Mouse (Mus musculus) left cerebral cortex, postnatal 36 days (tissue): ENCODE measurements around the gene Tpgs1. TPM values are rescaled to one million over a fixed set of nuclear protein-coding genes. Genes with fewer than 3 reads are reported as not detected.

Experiments
- DNase-seq, 2 experiments: peaks; one replicate each; pipeline ENCODE4 v3.0.0; 2021 to 2022; ENCODE audit warnings: low spot score in 2 of 2, mixed read lengths in 1 of 2
- intact Hi-C: fragments of 180-260 bp; cut with DNase I; formaldehyde crosslinking; loops from one replicate; pipeline ENCODE4 v1.15.1; 2025
- total RNA-seq, 2 experiments: library from RNA; stranded (reverse); gene quantifications; 2 replicates each; pipeline ENCODE4 v1.2.3; 2021

The Tpgs1 gene
- total RNA-seq, 2 experiments from 2014 or later = 71.4 to 91.6 TPM

GRCm38 (mm10) chr10:79665051-79665450, 4.1 kb upstream of the Tpgs1 start:
- no peak for DNase-seq
- intact Hi-C loops = loop anchor here (10.0 kb wide), 1 partner anchor 910 kb away; the partner anchor contains the start of gene Ccdc105

- no peak for DNase-seq
- intact Hi-C loops = loop anchor here (10.0 kb wide), 1 partner anchor 912 kb away; the partner anchor contains the start of gene Ccdc105
These were observed 2.7 kb upstream of the Tpgs1 start for GRCm38 (mm10) chr10:79666493-79666892.

- no peak for DNase-seq
- intact Hi-C loops = loop anchor here (10.0 kb wide), 1 partner anchor 913 kb away; the partner anchor contains the start of gene Ccdc105
These were observed 1.1 kb upstream of the Tpgs1 start for GRCm38 (mm10) chr10:79668076-79668475.

GRCm38 (mm10) chr10:79669576-79670057, 448 bp downstream of the Tpgs1 start:
- intact Hi-C loops = loop anchor here (1.0 to 10.0 kb wide), 3 partner anchors 12 to 915 kb away; partner anchors contain the start of gene Ccdc105
- DNase-seq = peak; percentile 85 to 87

GRCm38 (mm10) chr10:79670071-79670888, 1.1 kb downstream of the Tpgs1 start:
- intact Hi-C loops = no loop called here
- no peak for DNase-seq

- DNase-seq = no peak
- intact Hi-C loops = no loop called here
These were observed 2.4 kb downstream of the Tpgs1 start for GRCm38 (mm10) chr10:79671396-79672087.

- DNase-seq = no peak
- intact Hi-C loops = no loop called here
These were observed 2.9 kb downstream of the Tpgs1 start for GRCm38 (mm10) chr10:79672088-79672455.

GRCm38 (mm10) chr10:79673054-79673453, 3.9 kb downstream of the Tpgs1 start:
- intact Hi-C loops = no loop called here

GRCm38 (mm10) chr10:79675346-79676035, 6.3 kb downstream of the Tpgs1 start:
- DNase-seq = no peak
- intact Hi-C loops = no loop called here

More at GRCm38 (mm10) chr10:79673054-79673453, 3.9 kb downstream of the Tpgs1 start:
- no peak for DNase-seq

GRCm38 (mm10) chr10:79680606-79681495, 11.7 kb downstream of the Tpgs1 start:
- DNase-seq = no peak
- intact Hi-C loops = loop anchor here (1.0 kb wide), 1 partner anchor 12 kb away; the partner anchor contains the start of gene Tpgs1

- DNase-seq = peak; percentile 100
- intact Hi-C loops = loop anchor here (1.0 kb wide), 1 partner anchor 12 kb away; the partner anchor contains the start of gene Tpgs1
These were observed 12.5 kb downstream of the Tpgs1 start, which contains the start of gene Cdc34 for GRCm38 (mm10) chr10:79681591-79682245. Gene Cdc34 (plus strand): TSS chr10:79682195.

GRCm38 (mm10) chr10:79682551-79682915, 13.4 kb downstream of the Tpgs1 start:
- intact Hi-C loops = no loop called here
- no peak for DNase-seq

- intact Hi-C loops = no loop called here
- DNase-seq = no peak
These were observed 13.9 kb downstream of the Tpgs1 start for GRCm38 (mm10) chr10:79682916-79683582.

GRCm38 (mm10) chr10:79683726-79684640, 14.8 kb downstream of the Tpgs1 start:
- DNase-seq = no peak
- intact Hi-C loops = no loop called here

- DNase-seq = no peak
- intact Hi-C loops = no loop called here
These were observed 15.8 kb downstream of the Tpgs1 start for GRCm38 (mm10) chr10:79684770-79685600.

- intact Hi-C loops = no loop called here
- no peak for DNase-seq
These were observed 17.1 kb downstream of the Tpgs1 start for GRCm38 (mm10) chr10:79686219-79686618.
